Mouse (Mus musculus) CH12.LX (cell line): Measurements from ENCODE around the gene Zmynd15. TPM values are rescaled to one million over a fixed set of nuclear protein-coding genes. Genes with fewer than 3 reads are reported as not detected.

Experiments used
- DNase-seq: peaks from one replicate; pipeline ENCODE4 v3.0.0-alpha.2; 2013; ENCODE audit errors: extremely low read depth
- H3K27ac ChIP-seq: 2 replicates; pipeline ENCODE4 v1.5.1; 2012; ENCODE audit warnings: low read depth, mild to moderate bottlenecking, control low read depth, moderate library complexity; ENCODE audit not compliant: insufficient read depth
- H3K27me3 ChIP-seq: replicated peaks from 2 replicates; pipeline ENCODE3; 2012; ENCODE audit warnings: inconsistent platforms
- H3K36me3 ChIP-seq, 2 experiments: replicated peaks in 1 of 2; 2 replicates each; pipeline versions ENCODE3 to v1.6.1; 2012; ENCODE audit warnings: inconsistent platforms in 1 of 2, low read length in 1 of 2, mild to moderate bottlenecking in 1 of 2, mixed read lengths in 1 of 2, moderate library complexity in 1 of 2; ENCODE audit not compliant: control insufficient read depth in 1 of 2, insufficient read depth in 1 of 2
- H3K4me1 ChIP-seq, 2 experiments: 2 replicates each; pipeline ENCODE4 v1.6.1; 2012; ENCODE audit warnings: inconsistent platforms in 1 of 2, moderate library complexity in 1 of 2; ENCODE audit not compliant: insufficient read depth in 2 of 2, control insufficient read depth in 1 of 2
- H3K4me2 ChIP-seq: 2 replicates; pipeline ENCODE4 v1.6.1; 2012; ENCODE audit warnings: low read depth, mild to moderate bottlenecking, control low read depth; ENCODE audit not compliant: poor library complexity, insufficient read depth, severe bottlenecking
- H3K4me3 ChIP-seq, 3 experiments: fragments of 150-350 bp in 1 of 3; sonication (generic) in 1 of 3; replicated peaks in 1 of 3; 2 replicates each; pipeline versions ENCODE3 to v1.5.1; 2011 to 2012; ENCODE audit warnings: low read depth in 2 of 3, low read length in 2 of 3, mild to moderate bottlenecking in 2 of 3, moderate library complexity in 2 of 3, control low read depth in 1 of 3, improper control_type of control experiment in 1 of 3, inconsistent platforms in 1 of 3, mixed read lengths in 1 of 3; ENCODE audit not compliant: poor library complexity in 1 of 3
- H3K79me2 ChIP-seq: replicated peaks from 2 replicates; pipeline ENCODE4 v1.6.1; 2012; ENCODE audit warnings: mild to moderate bottlenecking, moderate library complexity; ENCODE audit not compliant: control insufficient read depth, poor library complexity, insufficient read depth, severe bottlenecking; ENCODE audit errors: extremely low read depth
- H3K9ac ChIP-seq: 2 replicates; pipeline ENCODE4 v1.6.1; 2012; ENCODE audit warnings: low read depth, mild to moderate bottlenecking, control low read depth, moderate library complexity; ENCODE audit not compliant: insufficient read depth
- H3K9me3 ChIP-seq: replicated peaks from 2 replicates; pipeline ENCODE3; 2012; ENCODE audit warnings: low read length, inconsistent platforms, mixed read lengths
- CHD1 ChIP-seq: IDR thresholded peaks from 2 replicates; pipeline ENCODE4 v1.6.1; 2012; ENCODE audit warnings: low read depth, low read length, improper control_type of control experiment, inconsistent platforms
- CHD2 ChIP-seq: IDR thresholded peaks from 2 replicates; pipeline ENCODE4 v1.6.1; 2011; ENCODE audit warnings: low read length, improper control_type of control experiment
- CTCF ChIP-seq, 2 experiments: IDR thresholded peaks in 1 of 2; conservative IDR thresholded peaks in 1 of 2; 2 replicates each; pipeline ENCODE4 v1.5.1; 2011 to 2012; ENCODE audit warnings: low read depth in 2 of 2, low read length in 2 of 2, improper control_type of control experiment in 1 of 2, inconsistent platforms in 1 of 2, mild to moderate bottlenecking in 1 of 2, moderate library complexity in 1 of 2
- E2F4 ChIP-seq: IDR thresholded peaks from 2 replicates; pipeline ENCODE4 v1.6.1; 2011; ENCODE audit warnings: low read depth, low read length, improper control_type of control experiment; ENCODE audit not compliant: insufficient replicate concordance
- ELF1 ChIP-seq: IDR thresholded peaks from 2 replicates; pipeline ENCODE4 v1.6.1; 2014; ENCODE audit warnings: low read depth, mild to moderate bottlenecking, inconsistent platforms, low read length, improper control_type of control experiment
- EP300 ChIP-seq: IDR thresholded peaks from 2 replicates; pipeline ENCODE4 v1.6.1; 2011; ENCODE audit warnings: low read length, improper control_type of control experiment
- GABPA ChIP-seq: IDR thresholded peaks from 2 replicates; pipeline ENCODE4 v1.6.1; 2012; ENCODE audit warnings: low read depth, low read length, improper control_type of control experiment, inconsistent platforms; ENCODE audit not compliant: insufficient replicate concordance
- HCFC1 ChIP-seq: IDR thresholded peaks from 2 replicates; pipeline ENCODE4 v1.6.1; 2012; ENCODE audit warnings: low read depth, mild to moderate bottlenecking, inconsistent platforms, low read length, improper control_type of control experiment
- KAT2A ChIP-seq: IDR thresholded peaks from 2 replicates; pipeline ENCODE4 v1.6.1; 2012; ENCODE audit warnings: low read length, improper control_type of control experiment, inconsistent platforms; ENCODE audit not compliant: insufficient replicate concordance
- MAFK ChIP-seq: IDR thresholded peaks from 2 replicates; pipeline ENCODE4 v1.6.1; 2011; ENCODE audit warnings: low read length, improper control_type of control experiment; ENCODE audit not compliant: insufficient replicate concordance
- MAX ChIP-seq: IDR thresholded peaks from 2 replicates; pipeline ENCODE4 v1.6.1; 2011; ENCODE audit warnings: low read length, improper control_type of control experiment
- MXI1 ChIP-seq: IDR thresholded peaks from 2 replicates; pipeline ENCODE4 v1.6.1; 2011; ENCODE audit warnings: mild to moderate bottlenecking, low read depth, low read length, improper control_type of control experiment
- NELFE ChIP-seq: IDR thresholded peaks from 2 replicates; pipeline ENCODE4 v1.6.1; 2011; ENCODE audit warnings: low read depth, low read length, improper control_type of control experiment
- PAX5 ChIP-seq: IDR thresholded peaks from 2 replicates; pipeline ENCODE4 v1.6.1; 2012; ENCODE audit warnings: low read length, inconsistent platforms, mixed read lengths
- POLR2A ChIP-seq: IDR thresholded peaks from 2 replicates; pipeline ENCODE4 v1.6.1; 2011; ENCODE audit warnings: low read depth, mild to moderate bottlenecking, improper control_type of control experiment, low read length
- RAD21 ChIP-seq: IDR thresholded peaks from 2 replicates; pipeline ENCODE4 v1.6.1; 2011; ENCODE audit warnings: low read depth, mild to moderate bottlenecking, low read length, improper control_type of control experiment, moderate library complexity
- RCOR1 ChIP-seq: conservative IDR thresholded peaks from 2 replicates; pipeline ENCODE4 v1.6.1; 2012; ENCODE audit warnings: low read depth, mild to moderate bottlenecking, inconsistent platforms, low read length, improper control_type of control experiment
- SIN3A ChIP-seq: IDR thresholded peaks from 2 replicates; pipeline ENCODE4 v1.6.1; 2012; ENCODE audit warnings: low read length, improper control_type of control experiment, inconsistent platforms
- TCF12 ChIP-seq: IDR thresholded peaks from 2 replicates; pipeline ENCODE4 v1.6.1; 2014; ENCODE audit warnings: low read depth, mild to moderate bottlenecking, inconsistent platforms, low read length, improper control_type of control experiment
- USF2 ChIP-seq: conservative IDR thresholded peaks from 2 replicates; pipeline ENCODE4 v1.6.1; 2011; ENCODE audit warnings: low read depth, low read length, improper control_type of control experiment
- ZKSCAN1 ChIP-seq: IDR thresholded peaks from 2 replicates; pipeline ENCODE4 v1.6.1; 2012; ENCODE audit warnings: low read depth, inconsistent platforms, low read length, improper control_type of control experiment, borderline replicate concordance
- ZMIZ1 ChIP-seq: IDR thresholded peaks from 2 replicates; pipeline ENCODE4 v1.6.1; 2012; ENCODE audit warnings: low read depth, mild to moderate bottlenecking, inconsistent platforms, low read length, improper control_type of control experiment
- dilution Hi-C: fragments of 300-500 bp; cut with MboI; formaldehyde crosslinking; loops from 2 replicates; pipeline ENCODE4 v1.14.3; 2020; ENCODE audit warnings: low sequenced_read_pairs; ENCODE audit not compliant: extremely low pct_unique_long_range_greater_than_20kb, extremely low pct_ligation_motif_present
- in situ Hi-C: fragments of 300-500 bp; cut with MboI; formaldehyde crosslinking; loops from 3 replicates; pipeline ENCODE4 v1.14.3; 2019; ENCODE audit warnings: low sequenced_read_pairs, low pct_ligation_motif_present, low pct_unique_long_range_greater_than_20kb, mixed read lengths
- polyA plus RNA-seq: library from polyadenylated mRNA; unstranded; fragments of >175 nt; gene quantifications from 2 replicates; pipeline ENCODE4 v1.2.1, GENCODE M21; 2012; ENCODE audit warnings: low read depth; ENCODE audit not compliant: insufficient read length
- total RNA-seq, 2 experiments: library from RNA; depleted of rRNA; stranded (reverse); fragments of 300-350 nt in 1 of 2; fragments of >200 nt in 1 of 2; gene quantifications; 2 replicates each; pipeline ENCODE4 v1.2.3; 2012 to 2014

Zmynd15 gene
- total and polyA plus RNA-seq, 3 experiments = 0.05 to 0.20 (median 0.08) TPM

DNA sequence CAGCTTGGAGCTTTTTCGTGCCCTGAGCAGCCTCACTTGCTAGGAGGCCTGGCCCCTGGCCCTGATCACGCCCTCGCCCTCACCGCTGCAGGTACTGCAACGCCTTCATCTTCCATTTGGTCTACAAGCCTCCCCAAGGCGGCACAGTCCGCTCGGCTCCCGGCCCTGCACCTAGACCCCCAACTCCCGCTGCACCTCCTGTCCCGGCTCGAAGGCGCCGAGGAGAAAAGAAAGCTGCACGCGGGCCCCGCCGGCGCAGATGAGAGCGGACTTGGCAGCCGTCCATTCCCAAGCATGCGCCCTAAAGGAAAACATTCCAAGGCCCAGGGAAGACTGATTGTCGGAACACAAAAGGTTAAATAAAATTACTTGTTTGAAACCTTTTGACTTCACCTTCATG, 6.6 kb downstream of the Zmynd15 start:
- dilution Hi-C loops = no loop called here

DNA sequence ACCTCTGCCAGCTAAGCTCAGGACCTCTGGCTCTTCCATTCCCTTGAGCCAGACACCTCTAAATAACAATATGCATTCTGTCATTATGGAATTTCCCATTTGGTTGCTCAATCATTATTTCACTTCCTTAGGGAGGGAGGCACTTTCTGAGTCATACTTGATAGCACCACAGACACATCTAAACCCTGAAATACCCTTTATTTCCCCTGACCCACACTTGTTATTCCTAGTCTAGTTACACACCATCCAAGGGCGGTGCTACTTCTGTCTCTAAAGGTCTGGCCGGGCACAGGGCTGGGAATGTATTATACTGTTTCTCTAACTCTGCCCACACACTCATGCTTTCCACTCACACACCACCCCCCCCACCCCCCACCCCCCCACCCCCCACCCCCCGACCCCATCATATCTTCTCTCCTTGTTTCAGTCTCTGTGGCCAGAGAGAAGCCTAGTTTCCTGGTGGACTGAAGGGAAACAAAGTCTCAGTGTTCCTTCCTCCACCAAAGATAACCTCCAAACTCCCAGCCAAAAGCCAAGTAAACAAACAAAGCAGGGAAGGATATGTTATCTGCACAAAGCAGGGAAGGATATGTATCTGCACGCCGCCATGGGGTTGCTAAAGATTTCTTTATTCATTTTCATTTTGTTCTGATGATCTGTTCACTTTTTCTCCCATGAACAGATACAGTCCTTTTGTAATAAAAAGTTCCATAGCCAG, 8.8 kb downstream of the Zmynd15 start:
- Histone ChIP-seq H3K36me3 (no peaks in the 10 kb centered on the region), H3K27ac (no peak overlapping the region), H3K79me2 (no peaks in the 10 kb centered on the region), H3K9ac (no peak overlapping the region), H3K9me3 (no peaks in the 10 kb centered on the region), H3K27me3 (no peaks in the 10 kb centered on the region), H3K4me3 (no peak overlapping the region), H3K4me2 (no peak overlapping the region), H3K4me1 (peaks cover 0 to 13% of the 10 kb centered on the region in 2 experiments; a peak in 1 of 4 replicates)
- TF ChIP-seq MXI1 (no peak), MAFK (no peak), HCFC1 (no peak)
- dilution Hi-C loops = no loop called here
- DNase-seq = no peak
- in situ Hi-C loops = no loop called here

More for the DNA sequence above, 6.6 kb downstream of the Zmynd15 start:
- TF ChIP-seq ZKSCAN1 (no peak), E2F4 (no peak), NELFE (no peak), PAX5 (no peak), POLR2A (no peak), RCOR1 (no peak), RAD21 (no peak), ZMIZ1 (no peak), TCF12 (no peak), CHD2 (no peak), MAX (no peak), ELF1 (no peak), EP300 (no peak), SIN3A (no peak), CTCF (conservative IDR thresholded peaks at IDR 0.05 in 1 of 2, IDR thresholded peaks at IDR 0.05 in 1 of 2; ENCODE audit: low read depth in 2 of 2, low read length in 2 of 2) (no peak), CHD1 (no peak), GABPA (no peak), KAT2A (no peak), MAFK (no peak), USF2 (no peak)
- TF ChIP-seq, all 38 proteins: peak for 0
- Histone ChIP-seq H3K9me3 (peaks cover 3% of the 10 kb centered on the region), H3K27me3 (no peaks in the 10 kb centered on the region), H3K79me2 (no peaks in the 10 kb centered on the region), H3K4me1 (peaks cover 0 to 9% of the 10 kb centered on the region in 2 experiments; a peak in 1 of 4 replicates), H3K4me3 (no peak overlapping the region), H3K4me2 (no peak overlapping the region), H3K36me3 (no peaks in the 10 kb centered on the region), H3K9ac (no peak overlapping the region), H3K27ac (no peak overlapping the region)
- in situ Hi-C loops = no loop called here
- DNase-seq = no peak
